In genomic region chr6:144596536-144597210, GRCm38 (mm10) we compare ENCODE assay signal across 11 mouse cellular contexts.
DNase-seq lines count a peak whose midpoint lies in the region; ATAC-seq and TF ChIP-seq lines count a peak whose summit lies in the region.
"Had no signal": no experiment of that assay in that cellular context is flagged by ENCODE, and none has a peak within 500 bp of the region (broad histone marks: within the 10 kb centered on the region; RNA-seq: fewer than 3 reads in every experiment).

No protein-coding gene starts in this region.

- no peaks in the 10 kb centered on the region for H3K27me3 ChIP-seq in forebrain, embryonic 14.5 days (replicated peaks; ENCODE audit: control insufficient read depth, insufficient read depth, low read length)

- no peaks in the 10 kb centered on the region for H3K9me3 ChIP-seq in forebrain, embryonic 14.5 days (replicated peaks; ENCODE audit: control insufficient read depth, low read length)

- peak; percentile 45; the same call in 1 of the 2 replicates for ATAC-seq in forebrain, embryonic 14.5 days

- H3K9ac ChIP-seq in forebrain, embryonic 14.5 days (ENCODE audit: low read length): no peak overlapping the region

- no peak overlapping the region for H3K27ac ChIP-seq in forebrain, embryonic 14.5 days (ENCODE audit: low read depth, low read length)

- H3K36me3 ChIP-seq in forebrain, embryonic 14.5 days (ENCODE audit: control insufficient read depth, insufficient read depth, low read length): no peaks in the 10 kb centered on the region
- H3K36me3 ChIP-seq: G1E had no signal

- TF ChIP-seq POLR2A in brain, embryonic 14.5 days (IDR thresholded peaks at IDR 0.05; ENCODE audit: borderline replicate concordance, extremely low read depth, insufficient read depth, insufficient read length, poor library complexity, severe bottlenecking): no peak

- H3K4me3 ChIP-seq in forebrain, embryonic 14.5 days (ENCODE audit: low read depth, low read length): no peak overlapping the region
- H3K4me3 ChIP-seq: myocyte had no signal

- no peak overlapping the region for H3K4me2 ChIP-seq in forebrain, embryonic 14.5 days (ENCODE audit: low read length)

- no peak for TF ChIP-seq CTCF in brain, embryonic 14.5 days (IDR thresholded peaks at IDR 0.05; ENCODE audit: borderline replicate concordance, extremely low read depth, insufficient read depth, insufficient read length)

- H3K4me1 ChIP-seq in forebrain, embryonic 14.5 days (ENCODE audit: control insufficient read depth, insufficient read depth, low read length): peaks cover 11% of the 10 kb centered on the region

- WGBS in forebrain, embryonic 14.5 days: 77% methylated on average over 8 of the region's 8 CpGs

- peak; percentile 13 for DNase-seq in layer of hippocampus, adult 8-10 months (ENCODE audit: low spot score in 2 of 2)
- no peak for DNase-seq in layer of hippocampus, postnatal 36 days
- DNase-seq in brain, embryonic 14.5 days (ENCODE audit: low read depth): peak; percentile 40
- peak; percentile 33 for DNase-seq in forebrain, embryonic 14.5 days (ENCODE audit: low spot score)
- DNase-seq in left cerebral cortex, adult 9 months (ENCODE audit: low spot score in 2 of 2): peak; percentile 42 to 51
- no peak for DNase-seq in thymus, adult 18-20 months
- DNase-seq in spleen, postnatal 4 days (ENCODE audit: low spot score in 2 of 2): no peak
- no peak for DNase-seq in ovary, postnatal 36 days (ENCODE audit: low spot score)
- DNase-seq: heart, postnatal 4 days had no signal

Comparison
In these comparisons a context has a peak if more than half of its experiments do, and no peak if none do; other contexts are left out.
1. DNase-seq: peak in layer of hippocampus, adult 8-10 months (2 of 2), brain, embryonic 14.5 days (single experiment), forebrain, embryonic 14.5 days (single experiment) and left cerebral cortex, adult 9 months (2 of 2); none in layer of hippocampus, postnatal 36 days (0 of 2), thymus, adult 18-20 months (0 of 2), spleen, postnatal 4 days (0 of 2) and ovary, postnatal 36 days (single experiment).